Mouse (Mus musculus) heart, adult 2 months (tissue): Measurements from ENCODE around the gene Galnt15.

Experiments
- CTCF ChIP-seq: fragments of 200-600 bp; IDR thresholded peaks from 2 replicates; pipeline ENCODE4 v1.8.1; 2022; ENCODE audit warnings: antibody characterized with exemption, mild to moderate bottlenecking, moderate library complexity
- EP300 ChIP-seq: fragments of 200-500 bp; IDR thresholded peaks from 2 replicates; pipeline ENCODE4 v1.6.1; 2011; ENCODE audit warnings: low read depth, low read length, control low read depth; ENCODE audit not compliant: insufficient read depth
- POLR2A ChIP-seq: fragments of 200-500 bp; IDR thresholded peaks from 2 replicates; pipeline ENCODE4 v1.6.1; 2011; ENCODE audit warnings: mild to moderate bottlenecking, low read depth, low read length, control low read depth; ENCODE audit not compliant: insufficient read depth

- TF ChIP-seq POLR2A, result no peak
- no peak for TF ChIP-seq EP300
- TF ChIP-seq CTCF, result no peak
These were observed 11.3 kb upstream of the Galnt15 start for GRCm38 (mm10) chr14:32017448-32017847.
